Mouse (Mus musculus) embryonic fibroblast, embryonic 13.5 days (primary cell): ENCODE data around the gene Mtus2. TPM values are rescaled to one million over a fixed set of nuclear protein-coding genes. Genes with fewer than 3 reads are reported as not detected.

Source experiments
- H3K27ac ChIP-seq: 2 replicates; pipeline ENCODE4 v1.5.1; 2012; ENCODE audit warnings: low read length, control low read depth, inconsistent platforms; ENCODE audit not compliant: insufficient read depth
- H3K4me1 ChIP-seq: 2 replicates; pipeline ENCODE4 v1.6.1; 2011; ENCODE audit warnings: low read length; ENCODE audit not compliant: control insufficient read depth, insufficient read depth
- H3K4me3 ChIP-seq: 2 replicates; pipeline ENCODE4 v1.5.1; 2011; ENCODE audit warnings: mild to moderate bottlenecking, control low read depth, low read length; ENCODE audit not compliant: insufficient read depth
- CTCF ChIP-seq: IDR thresholded peaks from 2 replicates; pipeline ENCODE4 v1.5.1; 2011; ENCODE audit warnings: mild to moderate bottlenecking, control low read depth, low read length, moderate library complexity, borderline replicate concordance; ENCODE audit not compliant: insufficient read depth
- POLR2A ChIP-seq: IDR thresholded peaks from 2 replicates; pipeline ENCODE4 v1.6.1; 2011; ENCODE audit warnings: low read depth, mild to moderate bottlenecking, control low read depth, low read length, moderate library complexity
- polyA plus RNA-seq: library from polyadenylated mRNA; stranded (reverse); fragments of >200 nt; gene quantifications from 2 replicates; pipeline ENCODE4 v1.2.4, GENCODE M21; 2011; ENCODE audit warnings: low read depth; ENCODE audit not compliant: missing spikeins, insufficient read length

Gene Mtus2
- polyA plus RNA-seq, 1 experiment: 7.5 TPM

DNA sequence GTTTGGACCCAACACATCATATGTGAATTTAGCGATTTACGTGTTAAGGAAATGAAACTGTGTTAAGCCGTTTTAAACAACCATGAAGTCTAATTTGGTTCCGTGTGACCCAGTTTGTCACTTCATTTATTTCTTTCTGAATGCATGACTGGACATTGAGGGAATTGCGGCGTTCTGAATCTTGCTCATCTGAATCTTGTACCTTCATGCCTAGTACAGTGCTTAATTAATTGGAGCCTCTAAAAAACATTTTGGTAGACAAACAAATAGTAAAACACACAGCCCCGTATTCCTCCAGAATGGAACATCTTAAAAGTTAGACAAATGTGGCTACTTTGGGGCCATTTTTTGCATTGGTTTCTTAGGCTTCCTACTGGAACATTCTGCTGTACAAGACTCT lies 84.5 kb downstream of the Mtus2 start:
- no peak overlapping the region for H3K27ac ChIP-seq
- H3K4me3 ChIP-seq: no peak overlapping the region
- H3K4me1 ChIP-seq: no peaks in the 10 kb centered on the region
- no peak for TF ChIP-seq POLR2A
- no peak for TF ChIP-seq CTCF

DNA sequence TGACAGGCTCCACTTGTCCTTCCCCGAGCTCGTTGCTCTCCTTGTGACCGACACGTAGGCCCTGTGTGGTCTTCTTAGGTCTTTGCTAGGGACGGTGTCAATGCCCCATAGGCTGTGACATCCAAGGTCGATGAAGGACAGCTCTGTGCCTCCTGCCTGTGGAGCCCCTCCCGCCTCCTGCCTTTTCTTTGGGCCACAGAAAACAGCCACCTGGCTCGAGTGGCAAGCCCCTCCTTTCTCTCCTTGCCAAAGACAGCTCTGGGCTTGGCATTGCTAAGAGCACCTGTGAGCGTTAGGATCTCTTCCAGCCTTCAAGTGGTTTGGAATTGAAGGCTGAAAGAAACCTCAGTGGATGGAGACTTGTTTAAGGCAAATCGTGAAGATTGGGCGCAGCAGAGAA lies 91.1 kb downstream of the Mtus2 start:
- Histone ChIP-seq H3K27ac (no peak overlapping the region), H3K4me1 (no peaks in the 10 kb centered on the region), H3K4me3 (no peak overlapping the region)
- TF ChIP-seq POLR2A (no peak), CTCF (no peak)

DNA sequence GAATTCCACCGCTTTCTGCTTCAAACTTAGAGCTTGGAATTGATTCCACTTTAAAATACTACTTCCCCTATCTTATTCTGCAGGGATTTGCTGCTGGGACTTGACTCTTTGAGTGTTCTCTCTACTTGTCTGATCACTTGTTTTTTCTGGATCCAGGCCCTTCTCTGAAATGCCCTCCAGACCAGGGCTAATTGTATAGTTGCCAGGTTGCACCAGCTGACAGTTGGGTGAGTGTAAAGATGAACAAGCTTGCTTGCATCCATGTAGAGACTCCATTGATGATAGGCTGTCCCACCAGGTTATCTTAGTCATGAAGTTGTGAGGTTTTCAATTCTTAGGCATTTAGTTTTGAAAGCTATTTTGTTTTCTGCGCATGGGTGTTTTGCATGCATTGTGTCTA lies 92.2 kb downstream of the Mtus2 start:
- Histone ChIP-seq H3K27ac (no peak overlapping the region), H3K4me3 (no peak overlapping the region), H3K4me1 (no peaks in the 10 kb centered on the region)
- TF ChIP-seq CTCF (no peak), POLR2A (no peak)

DNA sequence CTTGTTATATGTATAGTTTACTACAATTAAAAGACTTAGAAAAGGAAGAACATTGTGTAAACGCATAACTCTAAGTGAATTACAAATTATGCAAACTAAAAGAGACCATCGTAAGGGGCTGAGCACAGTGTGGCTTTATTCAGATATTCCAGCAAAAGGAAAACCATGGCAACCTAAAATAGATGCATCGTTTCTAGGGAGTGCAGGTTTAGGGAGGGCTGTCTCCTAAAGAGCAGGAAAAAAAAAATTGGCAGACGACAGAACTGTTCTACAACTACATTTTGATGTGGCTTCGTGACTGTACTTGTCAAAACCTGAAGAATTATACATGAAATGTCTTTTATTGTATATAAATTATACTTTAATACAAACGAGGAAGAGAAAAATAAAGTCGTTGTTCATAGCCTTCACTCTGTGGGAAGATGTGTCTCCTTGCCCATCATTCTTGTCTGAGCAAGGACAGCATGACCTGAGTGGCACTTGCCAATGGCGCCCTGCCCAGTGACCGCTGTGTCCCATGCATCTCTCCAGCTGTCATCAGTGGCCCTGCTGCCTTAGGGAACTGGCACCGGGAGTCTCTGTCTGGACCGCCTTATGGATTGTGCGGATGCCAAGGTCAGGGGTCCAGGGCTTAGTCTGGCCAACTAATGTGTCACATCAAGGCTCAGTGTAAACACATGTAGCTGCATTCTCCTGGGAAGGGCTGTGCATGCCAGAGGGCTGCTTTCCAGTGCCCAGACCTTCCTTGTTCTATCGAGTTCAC lies 95.9 kb downstream of the Mtus2 start:
- no peak for TF ChIP-seq POLR2A
- no peak for TF ChIP-seq CTCF
- no peak overlapping the region for H3K4me3 ChIP-seq
- no peaks in the 10 kb centered on the region for H3K4me1 ChIP-seq
- H3K27ac ChIP-seq: no peak overlapping the region

DNA sequence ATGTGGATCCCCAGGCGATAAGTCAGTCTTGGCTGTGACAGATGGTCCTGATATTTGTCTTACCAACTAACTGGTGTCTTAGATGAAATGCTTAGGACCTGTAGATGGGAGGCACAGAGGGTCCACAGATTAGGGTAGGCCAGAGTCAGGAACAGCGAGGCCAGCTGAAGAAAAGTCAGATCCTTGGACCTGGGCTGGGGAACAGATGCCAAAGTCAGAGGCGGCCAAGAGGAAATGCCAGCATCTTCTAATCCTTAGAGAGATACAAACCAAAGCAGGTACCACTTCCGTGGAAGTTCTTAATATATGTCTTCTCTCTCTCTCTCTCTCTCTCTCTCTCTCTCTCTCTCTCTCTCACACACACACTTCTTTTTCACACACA lies 96.5 kb downstream of the Mtus2 start:
- TF ChIP-seq POLR2A (no peak), CTCF (no peak)
- Histone ChIP-seq H3K4me1 (no peaks in the 10 kb centered on the region), H3K27ac (no peak overlapping the region), H3K4me3 (no peak overlapping the region)

DNA sequence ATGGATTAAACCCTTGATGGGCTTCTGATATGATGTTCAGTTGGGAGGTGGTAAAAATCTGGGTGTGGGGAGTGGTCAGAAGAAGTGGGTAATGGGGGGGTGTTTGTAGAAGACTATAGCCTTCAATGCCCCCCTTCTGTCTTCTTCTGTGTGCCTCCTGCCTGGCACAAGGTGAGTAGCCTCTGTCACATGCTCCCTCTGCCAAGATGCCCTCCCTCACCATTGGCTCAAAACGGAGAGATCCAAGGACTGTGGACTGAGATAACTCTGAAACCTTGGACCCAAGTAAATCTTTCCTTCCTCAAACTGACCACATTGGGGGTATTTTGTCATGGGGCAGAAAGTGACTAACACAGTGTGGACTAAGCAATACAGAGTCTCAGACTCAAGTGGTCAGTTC lies 99.7 kb downstream of the Mtus2 start:
- Histone ChIP-seq H3K4me3 (no peak overlapping the region), H3K27ac (no peak overlapping the region), H3K4me1 (no peaks in the 10 kb centered on the region)
- TF ChIP-seq CTCF (no peak), POLR2A (no peak)

DNA sequence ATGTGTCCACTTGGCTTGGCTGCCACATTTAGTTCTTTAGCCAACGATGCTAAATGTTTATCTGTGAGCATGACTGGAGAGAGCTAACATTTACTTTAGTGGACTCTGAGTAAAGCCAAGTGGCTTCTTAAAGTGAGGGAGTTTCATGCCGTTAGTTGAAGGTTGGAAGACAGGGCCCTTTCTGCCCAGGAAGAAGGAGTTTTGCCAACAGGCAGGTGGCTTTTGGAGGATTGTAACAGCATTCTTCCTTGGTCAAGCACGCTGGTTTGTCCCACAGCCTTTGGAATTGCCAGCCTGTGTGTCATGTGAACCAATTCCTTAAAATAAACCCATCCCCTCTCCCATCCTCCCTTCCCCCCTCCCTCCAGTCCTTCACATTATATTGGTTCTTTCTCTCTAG lies 100.3 kb downstream of the Mtus2 start:
- H3K4me3 ChIP-seq: no peak overlapping the region
- no peak overlapping the region for H3K27ac ChIP-seq
- TF ChIP-seq POLR2A (no peak), CTCF (no peak)
- no peaks in the 10 kb centered on the region for H3K4me1 ChIP-seq

DNA sequence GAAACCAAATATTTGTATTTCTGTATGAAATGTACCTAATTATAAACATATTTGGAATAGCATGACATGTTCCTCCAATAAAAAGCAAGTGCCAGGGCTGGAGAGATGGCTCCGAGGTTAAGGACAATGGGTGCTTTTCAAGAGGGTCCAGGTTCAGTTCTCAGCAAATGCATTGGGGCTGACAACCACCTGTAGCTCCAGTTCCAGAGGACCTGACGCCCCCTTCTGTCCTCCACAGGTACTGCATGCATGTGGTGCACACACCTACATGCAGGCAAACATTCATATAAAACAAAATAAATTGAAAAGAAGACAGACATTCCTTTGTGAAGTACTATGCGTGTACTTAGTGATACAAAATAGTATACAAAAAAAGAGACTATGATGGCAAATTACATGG lies 102.2 kb downstream of the Mtus2 start:
- H3K4me1 ChIP-seq: no peaks in the 10 kb centered on the region
- TF ChIP-seq POLR2A (no peak), CTCF (no peak)

DNA sequence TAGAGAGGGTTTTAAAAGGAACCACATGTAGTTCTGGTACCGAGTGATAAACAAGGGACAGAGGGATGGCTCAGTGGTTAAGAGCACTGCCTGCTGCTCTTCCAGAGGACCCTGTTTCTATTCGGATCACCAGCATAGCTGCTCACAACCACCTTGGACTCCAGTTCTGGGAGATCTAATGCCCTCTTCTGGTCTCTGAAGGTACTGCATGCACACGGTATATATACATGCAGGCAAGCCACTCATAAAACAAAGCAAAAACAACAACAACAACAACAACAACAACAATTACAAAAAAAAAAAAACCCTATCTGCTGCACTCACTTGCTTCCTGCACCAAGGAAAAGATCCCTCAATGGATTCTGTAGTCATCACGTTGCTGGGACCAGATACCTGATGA lies 104.7 kb downstream of the Mtus2 start:
- no peaks in the 10 kb centered on the region for H3K4me1 ChIP-seq
- no peak for TF ChIP-seq POLR2A
- no peak for TF ChIP-seq CTCF
- no peak overlapping the region for H3K27ac ChIP-seq
- no peak overlapping the region for H3K4me3 ChIP-seq

More for the DNA sequence above, 102.2 kb downstream of the Mtus2 start:
- Histone ChIP-seq H3K27ac (no peak overlapping the region), H3K4me3 (no peak overlapping the region)

DNA sequence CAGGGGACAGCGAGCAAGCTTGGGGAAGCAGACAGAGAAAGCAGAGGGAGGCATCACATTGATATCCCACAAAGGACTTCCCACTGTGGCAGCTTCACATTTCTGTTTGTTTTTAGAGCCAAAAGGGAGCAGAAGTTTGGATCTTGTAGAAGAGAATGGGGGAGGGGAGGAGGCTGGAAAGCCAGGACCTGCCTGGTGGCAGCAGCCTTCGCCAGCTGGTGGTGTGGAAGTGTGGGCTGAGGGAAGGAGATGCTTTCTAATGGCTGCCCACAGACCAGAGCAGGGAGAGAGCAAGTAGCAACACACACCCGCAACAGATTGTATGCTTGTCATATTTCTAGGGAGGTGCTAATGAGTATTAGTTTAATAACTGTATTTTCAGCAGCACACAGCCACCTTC lies 106.6 kb downstream of the Mtus2 start:
- Histone ChIP-seq H3K27ac (no peak overlapping the region), H3K4me1 (no peaks in the 10 kb centered on the region), H3K4me3 (no peak overlapping the region)
- no peak for TF ChIP-seq CTCF
- no peak for TF ChIP-seq POLR2A

DNA sequence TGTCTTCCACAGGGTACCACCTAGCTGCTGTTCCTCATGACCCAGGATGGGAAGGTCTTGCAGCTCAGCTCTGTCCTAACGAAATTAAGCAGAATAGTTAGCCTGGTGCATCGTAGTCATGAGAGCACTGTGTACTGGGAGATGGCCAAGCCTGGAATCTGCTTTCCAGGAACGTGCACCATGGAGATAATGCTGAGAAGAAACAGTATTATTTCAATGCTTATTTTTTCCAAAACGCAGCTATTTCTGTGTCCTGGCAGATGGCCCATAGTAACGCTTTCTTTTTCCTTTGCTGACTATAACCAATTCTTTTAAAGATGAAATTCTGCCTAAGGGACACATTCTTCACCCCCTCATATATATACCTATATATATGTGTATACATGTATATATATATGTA lies 108.1 kb downstream of the Mtus2 start:
- no peak overlapping the region for H3K4me3 ChIP-seq
- H3K27ac ChIP-seq: no peak overlapping the region
- TF ChIP-seq CTCF: no peak
- TF ChIP-seq POLR2A: no peak
- no peaks in the 10 kb centered on the region for H3K4me1 ChIP-seq
